Mouse (Mus musculus) ES-Bruce4 (cell line): ENCODE results near the gene Dlgap1. TPM values are rescaled to one million over a fixed set of nuclear protein-coding genes. Genes with fewer than 3 reads are reported as not detected.
A peak's percentile ranks its signal among the peaks of the same experiment; 100 is the strongest.

Source experiments
- H3K27ac ChIP-seq: 2 replicates; pipeline ENCODE4 v1.5.1; 2012; ENCODE audit warnings: low read length, inconsistent platforms; ENCODE audit not compliant: insufficient read depth
- H3K27me3 ChIP-seq: 2 replicates; pipeline ENCODE4 v1.6.1; 2012; ENCODE audit warnings: mild to moderate bottlenecking, low read length, inconsistent platforms; ENCODE audit not compliant: control insufficient read depth, poor library complexity, insufficient read depth, severe bottlenecking
- H3K36me3 ChIP-seq: 2 replicates; pipeline ENCODE4 v1.6.1; 2012; ENCODE audit warnings: inconsistent platforms, mild to moderate bottlenecking, low read length, moderate library complexity; ENCODE audit not compliant: control insufficient read depth, poor library complexity, insufficient read depth, severe bottlenecking
- H3K4me1 ChIP-seq: one replicate; pipeline ENCODE4 v1.8.1; 2011; ENCODE audit warnings: low read length; ENCODE audit not compliant: control insufficient read depth, insufficient read depth
- H3K4me3 ChIP-seq: 2 replicates; pipeline ENCODE4 v1.5.1; 2011; ENCODE audit warnings: low read depth, mild to moderate bottlenecking, low read length
- H3K9ac ChIP-seq: 2 replicates; pipeline ENCODE4 v1.6.1; 2012; ENCODE audit warnings: low read depth, mild to moderate bottlenecking, inconsistent platforms; ENCODE audit not compliant: poor library complexity, severe bottlenecking
- H3K9me3 ChIP-seq: replicated peaks from 2 replicates; pipeline ENCODE4 v1.6.1; 2012; ENCODE audit warnings: mild to moderate bottlenecking, low read length, inconsistent platforms; ENCODE audit not compliant: control insufficient read depth, poor library complexity, insufficient read depth, severe bottlenecking
- CTCF ChIP-seq: IDR thresholded peaks from one replicate; pipeline ENCODE4 v1.8.1; 2011; ENCODE audit warnings: low read depth, low read length
- EP300 ChIP-seq: IDR thresholded peaks from 2 replicates; pipeline ENCODE4 v1.6.1; 2011; ENCODE audit warnings: low read depth, low read length; ENCODE audit not compliant: insufficient read depth
- POLR2A ChIP-seq: IDR thresholded peaks from one replicate; pipeline ENCODE4 v1.8.1; 2011; ENCODE audit warnings: low read length; ENCODE audit not compliant: insufficient read depth
- polyA plus RNA-seq: library from polyadenylated mRNA; stranded (reverse); fragments of >200 nt; gene quantifications from 2 replicates; pipeline ENCODE4 v1.2.4, GENCODE M21; 2011; ENCODE audit warnings: low read depth; ENCODE audit not compliant: missing spikeins, insufficient read depth, insufficient read length

The Dlgap1 gene
- polyA plus RNA-seq, 1 experiment = 1.2 TPM

GRCm38 (mm10) chr17:70690174-70690573, 721.3 kb downstream of the Dlgap1 start:
- H3K4me3 ChIP-seq = no peak overlapping the region
- TF ChIP-seq POLR2A = no peak
- no peak for TF ChIP-seq EP300
- TF ChIP-seq CTCF = no peak
- no peak overlapping the region for H3K9ac ChIP-seq
- H3K4me1 ChIP-seq = no peaks in the 10 kb centered on the region
- no peaks in the 10 kb centered on the region for H3K27me3 ChIP-seq
- H3K27ac ChIP-seq = no peak overlapping the region
- H3K36me3 ChIP-seq = no peaks in the 10 kb centered on the region
- H3K9me3 ChIP-seq = no peaks in the 10 kb centered on the region

GRCm38 (mm10) chr17:70690598-70690997, 721.7 kb downstream of the Dlgap1 start:
- Histone ChIP-seq H3K4me3 (no peak overlapping the region), H3K27ac (no peak overlapping the region), H3K4me1 (no peaks in the 10 kb centered on the region), H3K27me3 (no peaks in the 10 kb centered on the region), H3K9me3 (no peaks in the 10 kb centered on the region), H3K9ac (no peak overlapping the region), H3K36me3 (no peaks in the 10 kb centered on the region)
- TF ChIP-seq POLR2A (no peak), CTCF (no peak), EP300 (no peak)

- Histone ChIP-seq H3K4me1 (no peaks in the 10 kb centered on the region), H3K27ac (no peak overlapping the region), H3K27me3 (no peaks in the 10 kb centered on the region), H3K9ac (peak overlapping the region; percentile 1; the same call in 1 of the 2 replicates), H3K9me3 (no peaks in the 10 kb centered on the region), H3K36me3 (no peaks in the 10 kb centered on the region), H3K4me3 (peak overlapping the region; percentile 59)
- TF ChIP-seq CTCF (peak; percentile 93), POLR2A (no peak), EP300 (0 out of 2 replicates have a peak, but pooled peaks have one; percentile 8)
These were observed 738.3 kb downstream of the Dlgap1 start for GRCm38 (mm10) chr17:70706976-70707818.

DNA sequence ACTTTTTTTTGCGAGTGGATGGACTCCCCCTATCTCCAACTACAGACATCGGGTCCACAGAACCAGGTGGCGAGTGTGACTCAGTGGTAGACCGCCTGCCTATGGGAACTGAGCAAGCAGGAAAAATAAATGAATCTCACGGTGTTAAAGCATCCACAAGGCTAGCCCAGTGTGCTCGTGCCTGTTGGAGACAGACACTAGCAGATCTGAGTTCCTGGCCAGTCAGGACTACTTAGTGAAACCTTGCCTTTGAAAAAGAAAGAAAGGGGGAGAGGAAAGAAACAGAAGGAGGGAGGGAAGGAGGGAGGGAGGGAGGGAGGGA, 738.9 kb downstream of the Dlgap1 start:
- no peaks in the 10 kb centered on the region for H3K27me3 ChIP-seq
- TF ChIP-seq POLR2A = no peak
- H3K4me3 ChIP-seq = peak overlapping the region; percentile 59
- peak overlapping the region; percentile 1; the same call in 1 of the 2 replicates for H3K9ac ChIP-seq
- H3K36me3 ChIP-seq = no peaks in the 10 kb centered on the region
- H3K27ac ChIP-seq = no peak overlapping the region
- no peaks in the 10 kb centered on the region for H3K4me1 ChIP-seq
- H3K9me3 ChIP-seq = no peaks in the 10 kb centered on the region

DNA sequence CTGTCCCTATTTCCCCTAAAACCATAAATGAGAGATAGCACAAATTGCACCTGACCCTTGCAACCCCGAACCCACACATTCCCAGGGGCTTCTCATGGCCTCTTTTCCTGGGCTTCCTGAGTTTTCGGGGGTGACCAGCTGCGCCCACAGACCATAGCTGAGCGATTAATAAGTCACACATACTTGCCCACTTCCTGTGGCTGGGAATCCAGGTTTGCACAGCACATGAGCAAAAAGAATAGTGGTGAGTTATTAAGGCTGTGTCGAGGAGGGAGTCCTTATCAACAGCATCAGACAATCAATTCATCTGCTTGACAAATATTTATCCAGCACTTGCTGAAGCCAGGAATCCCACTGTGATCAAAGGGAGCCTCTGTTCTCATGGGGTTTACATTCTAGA, 740.7 kb downstream of the Dlgap1 start:
- Histone ChIP-seq H3K4me1 (no peaks in the 10 kb centered on the region), H3K9ac (no peak overlapping the region), H3K27me3 (no peaks in the 10 kb centered on the region), H3K9me3 (no peaks in the 10 kb centered on the region), H3K4me3 (no peak overlapping the region), H3K36me3 (no peaks in the 10 kb centered on the region), H3K27ac (no peak overlapping the region)
- TF ChIP-seq EP300 = no peak
- no peak for TF ChIP-seq POLR2A
- TF ChIP-seq CTCF = no peak

- no peaks in the 10 kb centered on the region for H3K36me3 ChIP-seq
- H3K4me3 ChIP-seq = no peak overlapping the region
- H3K27ac ChIP-seq = no peak overlapping the region
- no peaks in the 10 kb centered on the region for H3K27me3 ChIP-seq
- no peaks in the 10 kb centered on the region for H3K9me3 ChIP-seq
- H3K9ac ChIP-seq = no peak overlapping the region
- H3K4me1 ChIP-seq = no peaks in the 10 kb centered on the region
- TF ChIP-seq POLR2A = no peak
- no peak for TF ChIP-seq EP300
- TF ChIP-seq CTCF = no peak
These were observed 744.6 kb downstream of the Dlgap1 start for GRCm38 (mm10) chr17:70713470-70713869.
